Mouse (Mus musculus) heart, postnatal 0 days (tissue): ENCODE data around the gene Cramp1l.

Experiments used
- CTCF ChIP-seq: IDR thresholded peaks from 2 replicates; pipeline ENCODE4 v1.5.1; 2016; ENCODE audit warnings: antibody characterized with exemption, control low read depth, low read depth
- EP300 ChIP-seq: IDR thresholded peaks from 2 replicates; pipeline ENCODE4 v1.6.1; 2016; ENCODE audit warnings: antibody characterized with exemption, low read depth

GRCm38 (mm10) chr17:24953291-24953690 is 62.3 kb downstream of the Cramp1l start:
- TF ChIP-seq CTCF (no peak), EP300 (no peak)
